Mouse (Mus musculus) left cerebral cortex, postnatal 10 days (tissue): ENCODE measurements around the gene Pik3r1. TPM values are rescaled to one million over a fixed set of nuclear protein-coding genes. Genes with fewer than 3 reads are reported as not detected.
A peak's percentile ranks its signal among the peaks of the same experiment; 100 is the strongest.

Experiments
- DNase-seq, 2 experiments: peaks; one replicate each; pipeline ENCODE4 v3.0.0; 2021 to 2022; ENCODE audit warnings: low spot score in 2 of 2, mixed read lengths in 1 of 2; ENCODE audit errors: extremely low spot score in 1 of 2
- intact Hi-C: fragments of 180-260 bp; cut with DNase I; formaldehyde crosslinking; loops from one replicate; pipeline ENCODE4 v1.15.1; 2025
- total RNA-seq, 2 experiments: library from RNA; stranded (reverse); gene quantifications; 2 replicates each; pipeline ENCODE4 v1.2.3; 2021

Pik3r1 gene
- 100 to 1,000 TPM; 142 to 147 TPM for total RNA-seq

- DNase-seq, result peak; percentile 93 to 99
- intact Hi-C loops, result loop anchor here (5.0 kb wide), 2 partner anchors 34 to 144 kb away; no protein-coding TSS in a partner anchor
Observed at GRCm38 (mm10) chr13:101767809-101768629, at the start of gene Pik3r1. Gene Pik3r1, minus strand, starts transcription at chr13:101768217.

- intact Hi-C loops, result no loop called here
- DNase-seq, result peak; percentile 30 to 31
Observed at GRCm38 (mm10) chr13:101813267-101813900, 45.4 kb upstream of the Pik3r1 start.

GRCm38 (mm10) chr13:101812341-101812740 is 44.3 kb upstream of the Pik3r1 start:
- no peak for DNase-seq
- intact Hi-C loops, result no loop called here

GRCm38 (mm10) chr13:101811882-101812281 is 43.9 kb upstream of the Pik3r1 start:
- DNase-seq, result peak; percentile 26 to 58
- intact Hi-C loops, result no loop called here

- DNase-seq, result peak; percentile 55 to 75
- intact Hi-C loops, result no loop called here
Observed at GRCm38 (mm10) chr13:101810667-101811066, 42.6 kb upstream of the Pik3r1 start.

GRCm38 (mm10) chr13:101809796-101810195 is 41.8 kb upstream of the Pik3r1 start:
- intact Hi-C loops, result no loop called here
- DNase-seq, result no peak

GRCm38 (mm10) chr13:101805559-101806091 is 37.6 kb upstream of the Pik3r1 start:
- no peak for DNase-seq
- intact Hi-C loops, result no loop called here

- intact Hi-C loops, result loop anchor here (5.0 kb wide), 1 partner anchor 34 kb away; the partner anchor contains the start of gene Pik3r1
- peak; percentile 59 to 84 for DNase-seq
Observed at GRCm38 (mm10) chr13:101801372-101802186, 33.6 kb upstream of the Pik3r1 start.

GRCm38 (mm10) chr13:101800833-101801371 is 32.9 kb upstream of the Pik3r1 start:
- intact Hi-C loops, result loop anchor here (5.0 kb wide), 1 partner anchor 34 kb away; the partner anchor contains the start of gene Pik3r1
- DNase-seq, result no peak

GRCm38 (mm10) chr13:101800021-101800596 is 32.1 kb upstream of the Pik3r1 start:
- intact Hi-C loops, result loop anchor here (5.0 kb wide), 1 partner anchor 33 kb away; the partner anchor contains the start of gene Pik3r1
- no peak for DNase-seq

- intact Hi-C loops, result no loop called here
Observed at GRCm38 (mm10) chr13:101799318-101799717, 31.3 kb upstream of the Pik3r1 start.

GRCm38 (mm10) chr13:101798522-101798921 is 30.5 kb upstream of the Pik3r1 start:
- intact Hi-C loops, result no loop called here
- no peak for DNase-seq

More at GRCm38 (mm10) chr13:101799318-101799717, 31.3 kb upstream of the Pik3r1 start:
- no peak for DNase-seq

GRCm38 (mm10) chr13:101796983-101797382 is 29.0 kb upstream of the Pik3r1 start:
- intact Hi-C loops, result no loop called here
- no peak for DNase-seq

GRCm38 (mm10) chr13:101785705-101786104 is 17.7 kb upstream of the Pik3r1 start:
- no peak for DNase-seq
- intact Hi-C loops, result no loop called here

GRCm38 (mm10) chr13:101784651-101785289 is 16.8 kb upstream of the Pik3r1 start:
- no peak for DNase-seq
- intact Hi-C loops, result no loop called here

- DNase-seq, result no peak
- intact Hi-C loops, result no loop called here
Observed at GRCm38 (mm10) chr13:101779011-101779410, 11.0 kb upstream of the Pik3r1 start.

- intact Hi-C loops, result no loop called here
- no peak for DNase-seq
Observed at GRCm38 (mm10) chr13:101777851-101778250, 9.8 kb upstream of the Pik3r1 start.

GRCm38 (mm10) chr13:101771071-101771470 is 3.1 kb upstream of the Pik3r1 start:
- no peak for DNase-seq
- intact Hi-C loops, result no loop called here
